Mouse (Mus musculus) adrenal gland, postnatal 10 days (tissue): ENCODE measurements around the gene Vill. TPM values are rescaled to one million over a fixed set of nuclear protein-coding genes. Genes with fewer than 3 reads are reported as not detected.
A peak's percentile ranks its signal among the peaks of the same experiment; 100 is the strongest.

ENCODE experiments used
- DNase-seq: peaks from one replicate; pipeline ENCODE4 v3.0.0; 2021; ENCODE audit warnings: mixed read lengths
- total RNA-seq, 2 experiments: library from RNA; stranded (reverse); gene quantifications; 2 replicates each; pipeline ENCODE4 v1.2.3; 2021

Gene Vill
- total RNA-seq, 2 experiments from 2014 or later: 4.8 to 5.1 TPM

- DNase-seq: no peak
These were observed 27.6 kb downstream of the Vill start for GRCm38 (mm10) chr9:119080040-119080675.

- DNase-seq: no peak
These were observed 29.5 kb downstream of the Vill start for GRCm38 (mm10) chr9:119082039-119082438.

GRCm38 (mm10) chr9:119082656-119083430 lies 30.3 kb downstream of the Vill start:
- DNase-seq: no peak

GRCm38 (mm10) chr9:119083966-119084365 lies 31.4 kb downstream of the Vill start:
- DNase-seq: no peak

- no peak for DNase-seq
These were observed 33.9 kb downstream of the Vill start for GRCm38 (mm10) chr9:119086451-119086850.

GRCm38 (mm10) chr9:119087309-119087708 lies 34.7 kb downstream of the Vill start:
- DNase-seq: no peak

- peak; percentile 97 for DNase-seq
These were observed 35.7 kb downstream of the Vill start for GRCm38 (mm10) chr9:119088148-119088801.

GRCm38 (mm10) chr9:119089437-119089836 lies 36.9 kb downstream of the Vill start:
- peak; percentile 63 for DNase-seq

- no peak for DNase-seq
These were observed 37.9 kb downstream of the Vill start for GRCm38 (mm10) chr9:119090462-119090861.

GRCm38 (mm10) chr9:119091581-119092310 lies 39.2 kb downstream of the Vill start:
- no peak for DNase-seq

GRCm38 (mm10) chr9:119092473-119093418 lies 40.2 kb downstream of the Vill start:
- peak; percentile 64 for DNase-seq

- peak; percentile 93 for DNase-seq
These were observed 41.1 kb downstream of the Vill start, which contains the start of gene Plcd1 for GRCm38 (mm10) chr9:119093419-119094295. TSS of gene Plcd1 (minus strand) at chr9:119093502.

- DNase-seq: no peak
These were observed 42.0 kb downstream of the Vill start for GRCm38 (mm10) chr9:119094462-119095109.

- peak; percentile 52 for DNase-seq
These were observed 47.8 kb downstream of the Vill start for GRCm38 (mm10) chr9:119100177-119100898.

GRCm38 (mm10) chr9:119101992-119102782 lies 49.6 kb downstream of the Vill start, which contains the start of gene Dlec1:
TSS of gene Dlec1 (plus strand) at chr9:119102478.
- peak; percentile 81 for DNase-seq

GRCm38 (mm10) chr9:119102783-119103113 lies 50.2 kb downstream of the Vill start:
- DNase-seq: no peak

GRCm38 (mm10) chr9:119107566-119107965 lies 55.0 kb downstream of the Vill start:
- peak; percentile 65 for DNase-seq
